Mouse (Mus musculus) megakaryocyte-erythroid progenitor cell, adult 5-6 weeks (primary cell): ENCODE measurements at regions not wholly inside any gene's neighbourhood (a gene's known extent, or its start where the extent isn't known, plus 50 kb on each side); places are given as distances from the start of the nearest gene placed in this dataset.

Experiments used
- ATAC-seq: replicated peaks from 2 replicates; pipeline ENCODE4 v1.8.0; 2016; ENCODE audit warnings: mild to moderate bottlenecking, inconsistent platforms; ENCODE audit not compliant: severe bottlenecking, poor library complexity, low FRiP score, low TSS enrichment

- no peak for ATAC-seq
Observed at GRCm38 (mm10) chr4:53231046-53231445, 71.4 kb upstream of the Abca1 start.

- ATAC-seq, result no peak
Observed at GRCm38 (mm10) chr4:53228444-53228843, 68.7 kb upstream of the Abca1 start.

GRCm38 (mm10) chr4:53227771-53228170, 68.1 kb upstream of the Abca1 start:
- no peak for ATAC-seq

GRCm38 (mm10) chr4:53227071-53227470, 67.4 kb upstream of the Abca1 start:
- no peak for ATAC-seq

GRCm38 (mm10) chr4:53226376-53226775, 66.7 kb upstream of the Abca1 start:
- ATAC-seq, result no peak

- no peak for ATAC-seq
Observed at GRCm38 (mm10) chr4:53223379-53223778, 63.7 kb upstream of the Abca1 start.

- no peak for ATAC-seq
Observed at GRCm38 (mm10) chr4:53220809-53221208, 61.1 kb upstream of the Abca1 start.

- ATAC-seq, result no peak
Observed at GRCm38 (mm10) chr4:53219351-53219750, 59.7 kb upstream of the Abca1 start.

- no peak for ATAC-seq
Observed at GRCm38 (mm10) chr4:53218752-53219151, 59.1 kb upstream of the Abca1 start.

GRCm38 (mm10) chr4:53218291-53218640, 58.6 kb upstream of the Abca1 start:
- ATAC-seq, result no peak

- ATAC-seq, result peak; percentile 85
Observed at GRCm38 (mm10) chr4:53217608-53218290, 58.1 kb upstream of the Abca1 start.

- ATAC-seq, result no peak
Observed at GRCm38 (mm10) chr4:53212541-53212940, 52.8 kb upstream of the Abca1 start.

- ATAC-seq, result no peak
Observed at GRCm38 (mm10) chr4:53210685-53211084, 51.0 kb upstream of the Abca1 start.
